Mouse (Mus musculus): ENCODE results near the gene Kcnt1. TPM values are rescaled to one million over a fixed set of nuclear protein-coding genes. Genes with fewer than 3 reads are reported as not detected.

Kcnt1 gene
- polyA plus RNA-seq, 1 experiment from 2014 or later = 0.18 TPM

DNA sequence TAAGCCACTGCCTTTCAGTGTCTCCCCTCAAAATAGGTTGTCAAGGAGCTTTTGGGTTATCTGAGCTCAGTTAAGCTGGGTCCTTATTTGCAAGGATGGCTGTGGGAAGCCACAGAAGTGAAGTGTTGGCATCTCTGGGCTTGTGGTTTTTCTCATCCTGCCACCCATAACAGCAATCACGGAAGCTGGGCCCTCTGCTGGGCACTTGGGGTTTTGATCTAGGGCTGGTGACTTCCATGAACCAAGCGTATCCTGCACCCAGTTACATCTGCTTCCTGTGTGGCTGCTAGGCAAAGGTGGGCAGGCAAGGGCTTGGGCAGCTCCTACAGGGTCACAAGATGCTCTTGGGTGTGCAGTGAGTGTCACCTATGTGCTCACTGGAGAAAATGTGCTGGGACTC is 49.7 kb downstream of the Kcnt1 start:
- no peaks in the 10 kb centered on the region for H3K4me1 ChIP-seq (replicated peaks; ENCODE audit: insufficient read depth, low read length)
- TF ChIP-seq CTCF (IDR thresholded peaks at IDR 0.05; ENCODE audit: low read depth) = peak; percentile 62
- H3K4me3 ChIP-seq (replicated peaks; ENCODE audit: low read depth, low read length) = no peak overlapping the region
- H3K9ac ChIP-seq (ENCODE audit: low read depth, low read length) = no peak overlapping the region
- 52% methylated on average over 2 of the region's 2 CpGs for WGBS
- H3K27ac ChIP-seq = no peak overlapping the region
- H3K27me3 ChIP-seq (ENCODE audit: insufficient read depth, low read length) = no peaks in the 10 kb centered on the region
- DNase-seq (ENCODE audit: low spot score) (peak; percentile 10), ATAC-seq (replicated peaks; ENCODE audit: low FRiP score, low read depth) (no peak)
- H3K4me2 ChIP-seq (ENCODE audit: low read length) = no peak overlapping the region
- no peaks in the 10 kb centered on the region for H3K9me3 ChIP-seq (replicated peaks; ENCODE audit: low read length)
- H3K36me3 ChIP-seq (ENCODE audit: insufficient read depth, low read length) = no peaks in the 10 kb centered on the region

DNA sequence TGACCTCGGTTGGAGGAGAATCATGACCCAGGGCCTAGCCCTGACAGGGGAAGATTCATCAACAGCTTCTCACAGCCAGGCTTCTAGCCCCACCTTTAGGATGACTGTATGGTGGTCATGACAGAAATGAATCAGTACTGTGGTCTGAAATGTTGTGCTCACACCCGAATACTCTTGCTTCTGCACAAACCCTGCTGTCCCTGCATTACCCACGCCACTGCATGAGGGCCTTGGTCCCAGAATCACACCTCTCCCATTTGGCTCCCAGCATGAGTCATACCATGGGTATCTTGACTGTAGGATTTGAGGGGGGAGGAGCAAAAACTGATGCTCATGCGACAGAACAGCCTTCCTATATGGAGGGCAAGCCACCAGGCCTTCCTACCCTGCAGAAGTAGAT is 50.7 kb downstream of the Kcnt1 start:
- ATAC-seq (replicated peaks; ENCODE audit: low FRiP score, low read depth) (no peak), DNase-seq (ENCODE audit: low spot score) (no peak)
- no peaks in the 10 kb centered on the region for H3K36me3 ChIP-seq (ENCODE audit: insufficient read depth, low read length)
- H3K4me1 ChIP-seq (replicated peaks; ENCODE audit: insufficient read depth, low read length) = no peaks in the 10 kb centered on the region
- no peak overlapping the region for H3K4me3 ChIP-seq (replicated peaks; ENCODE audit: low read depth, low read length)
- no peaks in the 10 kb centered on the region for H3K27me3 ChIP-seq (ENCODE audit: insufficient read depth, low read length)
- TF ChIP-seq CTCF (IDR thresholded peaks at IDR 0.05; ENCODE audit: low read depth) = no peak
- H3K9ac ChIP-seq (ENCODE audit: low read depth, low read length) = no peak overlapping the region
- H3K9me3 ChIP-seq (replicated peaks; ENCODE audit: low read length) = no peaks in the 10 kb centered on the region
- 67% methylated on average over 4 of the region's 4 CpGs for WGBS
- no peak overlapping the region for H3K27ac ChIP-seq
- H3K4me2 ChIP-seq (ENCODE audit: low read length) = no peak overlapping the region

DNA sequence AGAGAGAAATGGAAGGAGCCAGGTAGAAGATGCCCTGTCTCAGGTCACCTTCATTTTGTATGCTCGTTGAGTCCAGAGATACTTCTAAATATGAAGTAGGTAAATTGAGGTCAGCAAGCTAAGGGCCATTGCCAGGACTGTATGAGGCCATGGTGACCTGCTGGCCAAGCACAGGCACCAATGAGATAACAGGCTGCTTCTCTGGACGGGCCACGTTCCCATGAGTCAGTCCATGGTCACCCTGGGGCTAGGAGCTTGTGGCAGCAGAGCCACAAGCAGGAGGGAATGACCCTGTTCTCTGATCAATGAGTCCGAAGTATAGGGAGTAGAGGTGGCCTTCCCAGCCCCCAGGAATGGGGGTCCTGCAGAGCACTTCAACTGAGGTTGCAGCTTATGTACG is 51.3 kb downstream of the Kcnt1 start:
- Histone ChIP-seq H3K36me3 (ENCODE audit: insufficient read depth, low read length) (no peaks in the 10 kb centered on the region), H3K9ac (ENCODE audit: low read depth, low read length) (no peak overlapping the region), H3K27ac (no peak overlapping the region), H3K4me1 (replicated peaks; ENCODE audit: insufficient read depth, low read length) (no peaks in the 10 kb centered on the region), H3K27me3 (ENCODE audit: insufficient read depth, low read length) (no peaks in the 10 kb centered on the region), H3K4me3 (replicated peaks; ENCODE audit: low read depth, low read length) (no peak overlapping the region), H3K4me2 (ENCODE audit: low read length) (no peak overlapping the region), H3K9me3 (replicated peaks; ENCODE audit: low read length) (no peaks in the 10 kb centered on the region)
- 82% methylated on average over 5 of the region's 5 CpGs for WGBS
- no peak for ATAC-seq (replicated peaks; ENCODE audit: low FRiP score, low read depth)
- TF ChIP-seq CTCF (IDR thresholded peaks at IDR 0.05; ENCODE audit: low read depth) = no peak
- no peak for DNase-seq (ENCODE audit: low spot score)

DNA sequence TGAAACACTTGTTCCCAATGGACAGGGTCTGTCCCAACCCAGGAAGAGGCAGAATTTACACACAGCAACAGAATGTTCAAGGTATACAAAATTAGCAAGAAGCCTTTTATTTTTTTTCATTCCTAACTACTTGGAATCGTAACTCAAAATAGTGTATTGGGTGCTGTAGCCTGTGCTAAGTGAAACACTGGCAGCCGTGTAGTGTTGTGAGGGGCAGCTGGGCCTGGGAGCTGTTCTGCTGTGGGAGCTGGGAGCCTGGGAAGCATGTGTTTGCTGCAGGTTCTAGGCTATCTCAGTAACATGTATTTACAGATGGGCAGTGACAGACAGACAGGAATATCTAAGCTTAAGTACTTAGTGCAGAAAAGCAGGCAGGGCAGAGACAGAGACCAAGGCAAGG is 54.9 kb downstream of the Kcnt1 start:
- Histone ChIP-seq H3K9ac (ENCODE audit: low read depth, low read length) (no peak overlapping the region), H3K36me3 (ENCODE audit: insufficient read depth, low read length) (no peaks in the 10 kb centered on the region), H3K9me3 (replicated peaks; ENCODE audit: low read length) (no peaks in the 10 kb centered on the region), H3K27me3 (ENCODE audit: insufficient read depth, low read length) (no peaks in the 10 kb centered on the region), H3K4me3 (replicated peaks; ENCODE audit: low read depth, low read length) (no peak overlapping the region), H3K4me2 (ENCODE audit: low read length) (no peak overlapping the region), H3K27ac (no peak overlapping the region), H3K4me1 (replicated peaks; ENCODE audit: insufficient read depth, low read length) (no peaks in the 10 kb centered on the region)
- TF ChIP-seq CTCF (IDR thresholded peaks at IDR 0.05; ENCODE audit: low read depth) = no peak
- no peak for DNase-seq (ENCODE audit: low spot score)
- ATAC-seq (replicated peaks; ENCODE audit: low FRiP score, low read depth) = no peak
- WGBS = 72% methylated on average over 2 of the region's 2 CpGs

DNA sequence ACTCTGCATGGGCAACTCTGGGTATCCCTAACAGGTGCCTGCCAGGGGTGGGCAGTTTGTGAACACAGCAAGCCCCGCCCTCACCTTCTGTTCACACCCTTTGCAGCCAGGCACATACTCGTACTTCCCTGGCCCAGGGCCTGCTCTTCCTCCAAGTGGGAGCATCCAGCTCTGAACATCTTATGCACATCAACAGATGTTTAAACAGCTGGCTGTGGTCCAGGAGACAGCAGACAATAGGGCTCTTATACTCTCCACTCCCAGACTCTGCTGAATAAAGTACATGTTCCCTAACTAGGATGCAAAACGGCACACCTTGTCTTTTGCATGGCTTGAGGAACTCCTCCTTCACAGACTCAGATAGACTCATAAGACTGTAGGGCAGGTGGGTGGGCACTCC is 56.4 kb downstream of the Kcnt1 start:
- WGBS = 68% methylated on average over 3 of the region's 3 CpGs
- H3K4me1 ChIP-seq (replicated peaks; ENCODE audit: insufficient read depth, low read length) = no peaks in the 10 kb centered on the region
- TF ChIP-seq CTCF (IDR thresholded peaks at IDR 0.05; ENCODE audit: low read depth) = no peak
- no peak overlapping the region for H3K27ac ChIP-seq
- ATAC-seq (replicated peaks; ENCODE audit: low FRiP score, low read depth) (no peak), DNase-seq (ENCODE audit: low spot score) (no peak)
- H3K9me3 ChIP-seq (replicated peaks; ENCODE audit: low read length) = no peaks in the 10 kb centered on the region
- H3K4me2 ChIP-seq (ENCODE audit: low read length) = no peak overlapping the region
- H3K4me3 ChIP-seq (replicated peaks; ENCODE audit: low read depth, low read length) = no peak overlapping the region
- H3K36me3 ChIP-seq (ENCODE audit: insufficient read depth, low read length) = no peaks in the 10 kb centered on the region
- H3K9ac ChIP-seq (ENCODE audit: low read depth, low read length) = no peak overlapping the region
- no peaks in the 10 kb centered on the region for H3K27me3 ChIP-seq (ENCODE audit: insufficient read depth, low read length)

DNA sequence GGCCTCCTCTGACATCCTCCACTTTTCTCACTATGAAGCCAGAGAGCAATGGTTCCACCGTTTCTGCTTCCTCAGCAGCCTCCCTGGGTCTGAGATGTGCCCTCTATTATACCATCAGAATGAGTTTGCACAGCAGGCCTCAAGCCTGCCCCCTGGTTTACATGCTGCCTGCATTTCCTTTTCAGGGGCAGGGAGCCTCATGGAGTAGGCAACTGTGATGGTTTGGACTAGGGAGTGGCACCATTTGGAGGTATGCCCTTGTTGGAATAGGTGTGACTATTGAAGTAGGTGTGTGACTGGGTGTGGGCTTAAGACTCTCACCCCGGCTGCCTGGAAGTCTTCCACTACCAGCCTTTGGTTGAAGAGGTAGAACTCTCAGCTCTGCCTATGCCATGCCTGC is 60.3 kb downstream of the Kcnt1 start:
- Histone ChIP-seq H3K4me2 (ENCODE audit: low read length) (no peak overlapping the region), H3K27me3 (ENCODE audit: insufficient read depth, low read length) (no peaks in the 10 kb centered on the region), H3K36me3 (ENCODE audit: insufficient read depth, low read length) (0 out of 2 replicates have a peak, but pooled peaks cover 4% of the 10 kb centered on the region), H3K27ac (no peak overlapping the region), H3K9ac (ENCODE audit: low read depth, low read length) (no peak overlapping the region), H3K9me3 (replicated peaks; ENCODE audit: low read length) (no peaks in the 10 kb centered on the region), H3K4me1 (replicated peaks; ENCODE audit: insufficient read depth, low read length) (no peaks in the 10 kb centered on the region), H3K4me3 (replicated peaks; ENCODE audit: low read depth, low read length) (no peak overlapping the region)
- ATAC-seq (replicated peaks; ENCODE audit: low FRiP score, low read depth) (no peak), DNase-seq (ENCODE audit: low spot score) (no peak)
- 74% methylated on average over 2 of the region's 2 CpGs for WGBS
- no peak for TF ChIP-seq CTCF (IDR thresholded peaks at IDR 0.05; ENCODE audit: low read depth)

DNA sequence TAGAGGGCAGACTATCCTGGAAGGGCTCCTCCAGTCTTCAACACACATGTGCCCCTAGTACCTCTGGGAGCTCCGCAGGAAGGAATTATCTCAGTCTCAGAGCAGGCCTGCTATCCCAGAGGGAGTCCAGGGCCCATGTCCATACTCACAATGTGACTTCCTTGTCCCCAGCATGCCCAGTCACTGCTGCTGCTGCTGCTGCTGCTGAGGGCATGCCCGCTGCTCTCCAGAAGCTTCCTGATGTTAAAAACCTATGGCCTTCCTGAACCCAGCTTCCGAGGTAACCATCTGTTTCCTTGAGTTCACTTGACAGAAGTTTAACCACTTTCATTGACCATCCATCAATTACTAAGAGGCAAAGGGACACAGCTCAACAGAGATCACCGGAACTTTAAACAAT is 61.4 kb downstream of the Kcnt1 start:
- WGBS = 83% methylated on average over 4 of the region's 4 CpGs
- no peak for TF ChIP-seq CTCF (IDR thresholded peaks at IDR 0.05; ENCODE audit: low read depth)
- H3K36me3 ChIP-seq (ENCODE audit: insufficient read depth, low read length) = peaks cover 7% of the 10 kb centered on the region; the same call in 1 of the 2 replicates

More for the DNA sequence above, 61.4 kb downstream of the Kcnt1 start:
- no peaks in the 10 kb centered on the region for H3K9me3 ChIP-seq (replicated peaks; ENCODE audit: low read length)
- no peak overlapping the region for H3K4me3 ChIP-seq (replicated peaks; ENCODE audit: low read depth, low read length)
- no peak overlapping the region for H3K27ac ChIP-seq
- ATAC-seq (replicated peaks; ENCODE audit: low FRiP score, low read depth) (no peak), DNase-seq (ENCODE audit: low spot score) (no peak)
- no peaks in the 10 kb centered on the region for H3K4me1 ChIP-seq (replicated peaks; ENCODE audit: insufficient read depth, low read length)
- no peak overlapping the region for H3K9ac ChIP-seq (ENCODE audit: low read depth, low read length)
- no peak overlapping the region for H3K4me2 ChIP-seq (ENCODE audit: low read length)
- no peaks in the 10 kb centered on the region for H3K27me3 ChIP-seq (ENCODE audit: insufficient read depth, low read length)

Data from kidney, postnatal 0 days (tissue).